Comparison of ENCODE assay signal across 14 mouse cellular contexts in the genomic region with DNA sequence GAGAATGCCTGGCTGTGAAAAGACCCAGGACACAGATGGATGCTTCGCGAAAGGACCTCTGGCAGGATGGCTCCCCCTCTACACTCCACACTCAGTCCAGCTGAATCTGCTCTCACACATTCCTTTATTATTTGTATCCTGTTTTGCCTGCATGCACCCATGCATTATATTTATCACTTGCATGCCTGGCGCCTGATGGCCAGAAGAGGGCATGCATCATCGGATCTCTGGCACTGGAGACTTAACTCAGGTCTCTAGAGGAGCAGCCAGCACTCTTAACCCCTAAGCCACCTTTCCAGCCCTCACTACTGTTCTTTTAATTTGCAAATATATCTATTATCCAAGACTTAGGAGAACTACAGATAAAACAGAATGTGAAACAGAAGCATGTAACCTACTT. TPM values are rescaled to one million over a fixed set of nuclear protein-coding genes. Genes with fewer than 3 reads are reported as not detected.
A peak's percentile ranks its signal among the peaks of the same experiment; 100 is the strongest.
DNase-seq lines count a peak whose midpoint lies in the region; ATAC-seq and TF ChIP-seq lines count a peak whose summit lies in the region.
"Had no signal": no experiment of that assay in that cellular context is flagged by ENCODE, and none has a peak within 500 bp of the region (broad histone marks: within the 10 kb centered on the region; RNA-seq: fewer than 3 reads in every experiment).

No protein-coding gene starts in this region.

- WGBS in limb, embryonic 13.5 days, result 75% methylated on average over 4 of the region's 4 CpGs
- 88% methylated on average over 4 of the region's 4 CpGs for WGBS in limb, embryonic 10.5 days

- H3K27ac ChIP-seq in limb, embryonic 13.5 days, result no peak overlapping the region
- no peak overlapping the region for H3K27ac ChIP-seq in limb, embryonic 10.5 days
- no peak overlapping the region for H3K27ac ChIP-seq in embryonic fibroblast, embryonic 13.5 days (ENCODE audit: insufficient read depth, low read length)
- H3K27ac ChIP-seq: forebrain, embryonic 15.5 days; heart, embryonic 13.5 days; intestine, embryonic 15.5 days; midbrain, embryonic 12.5 days had no signal

- DNase-seq in cerebellum, postnatal 10 days, result peak; percentile 47 to 53
- DNase-seq in cerebellum, adult 9-11 months, result no peak
- no peak for DNase-seq in limb, embryonic 10.5 days (ENCODE audit: low spot score)
- peak; percentile 27 for DNase-seq in A20 (ENCODE audit: low read depth, low spot score)
- no peak for DNase-seq in adrenal gland, postnatal 10 days
- DNase-seq in gastrocnemius, postnatal 4 days (ENCODE audit: low spot score in 2 of 2), result no peak
- DNase-seq: cerebellum, postnatal 36 days had no signal

- no peak overlapping the region for H3K4me3 ChIP-seq in limb, embryonic 13.5 days
- H3K4me3 ChIP-seq in limb, embryonic 10.5 days, result no peak overlapping the region
- no peak overlapping the region for H3K4me3 ChIP-seq in embryonic fibroblast, embryonic 13.5 days (ENCODE audit: insufficient read depth, low read length)
- H3K4me3 ChIP-seq: forebrain, embryonic 15.5 days; heart, embryonic 13.5 days; intestine, embryonic 15.5 days; midbrain, embryonic 12.5 days had no signal

- no peak for TF ChIP-seq POLR2A in embryonic fibroblast, embryonic 13.5 days (IDR thresholded peaks at IDR 0.05; ENCODE audit: low read depth, low read length)

- no peak for ATAC-seq in limb, embryonic 13.5 days (ENCODE audit: low FRiP score, low read depth)
- ATAC-seq: forebrain, embryonic 15.5 days; intestine, embryonic 15.5 days had no signal

- no peaks in the 10 kb centered on the region for H3K27me3 ChIP-seq in limb, embryonic 13.5 days
- no peaks in the 10 kb centered on the region for H3K27me3 ChIP-seq in limb, embryonic 10.5 days (ENCODE audit: low read depth, poor library complexity, severe bottlenecking)
- H3K27me3 ChIP-seq: forebrain, embryonic 15.5 days; heart, embryonic 13.5 days; intestine, embryonic 15.5 days; midbrain, embryonic 12.5 days had no signal

- H3K9ac ChIP-seq in limb, embryonic 13.5 days, result peak overlapping the region; percentile 25; the same call in 1 of the 2 replicates
- H3K9ac ChIP-seq: forebrain, embryonic 15.5 days; heart, embryonic 13.5 days; intestine, embryonic 15.5 days; midbrain, embryonic 12.5 days had no signal

- H3K4me1 ChIP-seq in limb, embryonic 13.5 days, result peaks cover 25% of the 10 kb centered on the region
- H3K4me1 ChIP-seq in limb, embryonic 10.5 days, result peaks cover 20% of the 10 kb centered on the region
- H3K4me1 ChIP-seq in embryonic fibroblast, embryonic 13.5 days (ENCODE audit: control insufficient read depth, insufficient read depth, low read length), result peaks cover 4% of the 10 kb centered on the region; the same call in 1 of the 2 replicates

- peaks cover 62% of the 10 kb centered on the region for H3K36me3 ChIP-seq in limb, embryonic 13.5 days
- H3K36me3 ChIP-seq in limb, embryonic 10.5 days, result peaks cover 65% of the 10 kb centered on the region

- peak; percentile 40; the same call in 1 of the 2 replicates for TF ChIP-seq CTCF in embryonic fibroblast, embryonic 13.5 days (IDR thresholded peaks at IDR 0.05; ENCODE audit: borderline replicate concordance, insufficient read depth, low read length)

- no peaks in the 10 kb centered on the region for H3K9me3 ChIP-seq in limb, embryonic 13.5 days
- no peaks in the 10 kb centered on the region for H3K9me3 ChIP-seq in limb, embryonic 10.5 days (replicated peaks)
- H3K9me3 ChIP-seq: forebrain, embryonic 15.5 days; heart, embryonic 13.5 days; intestine, embryonic 15.5 days; midbrain, embryonic 12.5 days had no signal

- H3K4me2 ChIP-seq in limb, embryonic 13.5 days (replicated peaks), result no peak overlapping the region
- H3K4me2 ChIP-seq: forebrain, embryonic 15.5 days; heart, embryonic 13.5 days; intestine, embryonic 15.5 days; midbrain, embryonic 12.5 days had no signal

RNA-seq across cellular contexts. Expression of a gene that starts 3.4 kb away (rescaled TPM):
- polyA plus RNA-seq in limb, embryonic 13.5 days (2015; fragmentation: Nextera tagmentation; extraction: Ambion mirVana), result 48.6 and 52.9 TPM in 2 replicates
- polyA plus RNA-seq in limb, embryonic 10.5 days (2016; fragmentation: Nextera tagmentation; extraction: Ambion mirVana), result 59.4 and 61.0 TPM in 2 replicates
- 44.3 and 48.8 TPM in 2 replicates for polyA plus RNA-seq in embryonic fibroblast, embryonic 13.5 days (2011; ENCODE audit: insufficient read length, low read depth, missing spikeins)
- 10 to 100 TPM; 28.6 to 31.0 TPM for total RNA-seq in adrenal gland, postnatal 10 days (2021)
- 10 to 100 TPM; 23.8 to 29.4 TPM for total RNA-seq in gastrocnemius, postnatal 4 days (2021)

RNA-seq across cellular contexts. Expression of a gene that starts 12.5 kb away (rescaled TPM):
- not detected in 2 replicates for polyA plus RNA-seq in limb, embryonic 13.5 days (2015; fragmentation: Nextera tagmentation; extraction: Ambion mirVana)
- polyA plus RNA-seq in limb, embryonic 10.5 days (2016; fragmentation: Nextera tagmentation; extraction: Ambion mirVana), result 0.04 TPM in 1 of 2 replicates, not detected in the other
- not detected in 2 replicates for polyA plus RNA-seq in embryonic fibroblast, embryonic 13.5 days (2011; ENCODE audit: insufficient read length, low read depth, missing spikeins)
- 1 to 10 TPM; 1.9 to 3.1 TPM for total RNA-seq in adrenal gland, postnatal 10 days (2021)
- total RNA-seq in gastrocnemius, postnatal 4 days (2021), result under 1 TPM; 0.05 to 0.21 TPM
- polyA plus RNA-seq: midbrain, embryonic 12.5 days had no signal

RNA-seq across cellular contexts. Expression of a gene that starts 26.9 kb away (rescaled TPM):
- polyA plus RNA-seq in limb, embryonic 13.5 days (2015; fragmentation: Nextera tagmentation; extraction: Ambion mirVana), result not detected in 2 replicates
- 0.06 TPM in 1 of 2 replicates, not detected in the other for polyA plus RNA-seq in limb, embryonic 10.5 days (2016; fragmentation: Nextera tagmentation; extraction: Ambion mirVana)
- polyA plus RNA-seq in embryonic fibroblast, embryonic 13.5 days (2011; ENCODE audit: insufficient read length, low read depth, missing spikeins), result not detected in 2 replicates
- total RNA-seq in adrenal gland, postnatal 10 days (2021), result under 1 TPM; 0.18 to 0.27 TPM
- total RNA-seq in gastrocnemius, postnatal 4 days (2021), result not detected
- polyA plus RNA-seq: C2C12; intestine, embryonic 15.5 days; midbrain, embryonic 12.5 days had no signal

RNA-seq across cellular contexts. Expression of a gene that starts 27.0 kb away (rescaled TPM):
- polyA plus RNA-seq in limb, embryonic 13.5 days (2015; fragmentation: Nextera tagmentation; extraction: Ambion mirVana), result 254 and 280 TPM in 2 replicates
- 171 and 192 TPM in 2 replicates for polyA plus RNA-seq in limb, embryonic 10.5 days (2016; fragmentation: Nextera tagmentation; extraction: Ambion mirVana)
- 325 and 358 TPM in 2 replicates for polyA plus RNA-seq in embryonic fibroblast, embryonic 13.5 days (2011; ENCODE audit: insufficient read length, low read depth, missing spikeins)
- total RNA-seq in adrenal gland, postnatal 10 days (2021), result 100 to 1,000 TPM; 118 to 141 TPM
- 100 to 1,000 TPM; 116 to 119 TPM for total RNA-seq in gastrocnemius, postnatal 4 days (2021)

RNA-seq across cellular contexts. Expression of a gene that starts 44.4 kb away (rescaled TPM):
- polyA plus RNA-seq in limb, embryonic 13.5 days (2015; fragmentation: Nextera tagmentation; extraction: Ambion mirVana), result 58.1 and 58.7 TPM in 2 replicates
- 44.0 and 50.3 TPM in 2 replicates for polyA plus RNA-seq in limb, embryonic 10.5 days (2016; fragmentation: Nextera tagmentation; extraction: Ambion mirVana)
- 38.8 and 47.8 TPM in 2 replicates for polyA plus RNA-seq in embryonic fibroblast, embryonic 13.5 days (2011; ENCODE audit: insufficient read length, low read depth, missing spikeins)
- 10 to 100 TPM; 78.4 to 81.5 TPM for total RNA-seq in adrenal gland, postnatal 10 days (2021)
- total RNA-seq in gastrocnemius, postnatal 4 days (2021), result 10 to 100 TPM; 38.9 to 44.9 TPM

Comparison
In these comparisons a context has a peak if more than half of its experiments do, and no peak if none do; other contexts are left out.
1. DNase-seq: peak in cerebellum, postnatal 10 days (2 of 2) and A20 (single experiment); none in cerebellum, adult 9-11 months (single experiment), limb, embryonic 10.5 days (single experiment), adrenal gland, postnatal 10 days (single experiment) and gastrocnemius, postnatal 4 days (0 of 2).